Mouse (Mus musculus): ENCODE measurements around the gene Arhgap33. TPM values are rescaled to one million over a fixed set of nuclear protein-coding genes. Genes with fewer than 3 reads are reported as not detected.

Gene Arhgap33
- total RNA-seq (2023), result 7.0 TPM

GRCm38 (mm10) chr7:30534633-30535577 lies at the start of gene Arhgap33:
Gene Arhgap33, minus strand, starts transcription at chr7:30535060.

GRCm38 (mm10) chr7:30564970-30565571 lies 30.2 kb upstream of the Arhgap33 start, which contains the start of gene Igflr1:
Gene Igflr1, plus strand, starts transcription at chr7:30565427.

GRCm38 (mm10) chr7:30563117-30563905 lies 28.5 kb upstream of the Arhgap33 start, which contains the start of the genes U2af1l4, Gm49396 and Psenen:
Gene U2af1l4, plus strand, starts transcription at chr7:30563301.
Gene Gm49396, plus strand, starts transcription at chr7:30563344.
Gene Psenen, minus strand, starts transcription at chr7:30563627.

GRCm38 (mm10) chr7:30559443-30559954 lies 24.6 kb upstream of the Arhgap33 start, which contains the start of gene Lin37:
Gene Lin37, minus strand, starts transcription at chr7:30559838.

GRCm38 (mm10) chr7:30552102-30553020 lies 17.5 kb upstream of the Arhgap33 start, which contains the start of the genes Hspb6 and Proser3:
Gene Hspb6, plus strand, starts transcription at chr7:30552178.
Gene Proser3, minus strand, starts transcription at chr7:30552299.

GRCm38 (mm10) chr7:30493401-30493931 lies 41.4 kb downstream of the Arhgap33 start, which contains the start of gene Prodh2:
Gene Prodh2, plus strand, starts transcription at chr7:30493622.

Other genes with a start within 250 kb of the Arhgap33 start
- not detected for gene Clip3, start 243.3 kb downstream of the Arhgap33 start, total RNA-seq (2023)
- gene Alkbh6, start 226.3 kb downstream of the Arhgap33 start, total RNA-seq (2023), result 39.5 TPM
- 4.1 TPM for gene Syne4, start 220.3 kb downstream of the Arhgap33 start, total RNA-seq (2023)
- 2.1 TPM for gene E130208F15Rik, start 213.3 kb downstream of the Arhgap33 start, total RNA-seq (2023)
- 6.2 TPM for gene Sdhaf1, start 211.2 kb downstream of the Arhgap33 start, total RNA-seq (2023)
- not detected for gene Lrfn3, start 172.3 kb downstream of the Arhgap33 start, total RNA-seq (2023)
- gene Tyrobp, start 121.3 kb downstream of the Arhgap33 start, total RNA-seq (2023), result 21.2 TPM
- 181 TPM for gene Hcst, start 115.2 kb downstream of the Arhgap33 start, total RNA-seq (2023)
- 60.6 TPM for gene Nfkbid, start 113.3 kb downstream of the Arhgap33 start, total RNA-seq (2023)
- gene Aplp1, start 89.5 kb downstream of the Arhgap33 start, total RNA-seq (2023), result 0.37 TPM
- not detected for gene Kirrel2, start 77.4 kb downstream of the Arhgap33 start, total RNA-seq (2023)
- not detected for gene Nphs1, start 76.7 kb downstream of the Arhgap33 start, total RNA-seq (2023)
- not detected for gene Prodh2, start 41.4 kb downstream of the Arhgap33 start, total RNA-seq (2023)
- gene Hspb6, start 17.1 kb upstream of the Arhgap33 start, total RNA-seq (2023), result 4.1 TPM
- 11.5 TPM for gene Proser3, start 17.2 kb upstream of the Arhgap33 start, total RNA-seq (2023)
- gene Lin37, start 24.8 kb upstream of the Arhgap33 start, total RNA-seq (2023), result 39.9 TPM
- gene U2af1l4, start 28.2 kb upstream of the Arhgap33 start, total RNA-seq (2023), result 77.5 TPM
- 30.1 TPM for gene Gm49396, start 28.3 kb upstream of the Arhgap33 start, total RNA-seq (2023)
- 104 TPM for gene Psenen, start 28.6 kb upstream of the Arhgap33 start, total RNA-seq (2023)
- gene Igflr1, start 30.4 kb upstream of the Arhgap33 start, total RNA-seq (2023), result 48.2 TPM
- 106 TPM for gene Kmt2b, start 53.7 kb upstream of the Arhgap33 start, total RNA-seq (2023)
- not detected for gene Zbtb32, start 63.8 kb upstream of the Arhgap33 start, total RNA-seq (2023)
- 0.49 TPM for gene Upk1a, start 77.8 kb upstream of the Arhgap33 start, total RNA-seq (2023)
- 185 TPM for gene Cox6b1, start 91.1 kb upstream of the Arhgap33 start, total RNA-seq (2023)
- not detected for gene Etv2, start 100.8 kb upstream of the Arhgap33 start, total RNA-seq (2023)
- gene Rbm42, start 115.3 kb upstream of the Arhgap33 start, total RNA-seq (2023), result 91.5 TPM
- gene Haus5, start 129.9 kb upstream of the Arhgap33 start, total RNA-seq (2023), result 37.6 TPM
- not detected for gene Pmis2, start 136.5 kb upstream of the Arhgap33 start, total RNA-seq (2023)
- gene 2200002J24Rik, start 163.9 kb upstream of the Arhgap33 start, total RNA-seq (2023), result not detected
- not detected for gene Atp4a, start 177.1 kb upstream of the Arhgap33 start, total RNA-seq (2023)
- gene Tmem147, start 194.5 kb upstream of the Arhgap33 start, total RNA-seq (2023), result 47.1 TPM
- not detected for gene Gapdhs, start 208.6 kb upstream of the Arhgap33 start, total RNA-seq (2023)
- gene Sbsn, start 216.4 kb upstream of the Arhgap33 start, total RNA-seq (2023), result 6.2 TPM
- gene Dmkn, start 228.7 kb upstream of the Arhgap33 start, total RNA-seq (2023), result not detected